Mouse (Mus musculus): ENCODE results near the gene Lrrc34. TPM values are rescaled to one million over a fixed set of nuclear protein-coding genes. Genes with fewer than 3 reads are reported as not detected.

Gene Lrrc34
- total RNA-seq, 1 experiment = 5.6 TPM

GRCm38 (mm10) chr3:30608999-30609398 lies 38.7 kb downstream of the Lrrc34 start:
- H3K4me3 ChIP-seq (ENCODE audit: insufficient read depth in 1 of 2, low read depth in 1 of 2, low read length in 2 of 2, poor library complexity in 1 of 2, severe bottlenecking in 1 of 2) = no peak overlapping the region
- H3K9ac ChIP-seq (ENCODE audit: insufficient read depth, low read depth, low read length, poor library complexity, severe bottlenecking) = no peak overlapping the region
- no peak overlapping the region for H3K27ac ChIP-seq (ENCODE audit: insufficient read depth, low read depth, low read length, poor library complexity, severe bottlenecking)
- no peak for TF ChIP-seq ZNF384 (IDR thresholded peaks at IDR 0.05; ENCODE audit: low read depth, low read length)
- no peak for TF ChIP-seq CHD2 (IDR thresholded peaks at IDR 0.05; ENCODE audit: low read depth, low read length)
- no peak for TF ChIP-seq HCFC1 (IDR thresholded peaks at IDR 0.05; ENCODE audit: borderline replicate concordance, insufficient read depth, low read length)
- no peak for TF ChIP-seq ZC3H11A (IDR thresholded peaks at IDR 0.05; ENCODE audit: borderline replicate concordance, low read depth, low read length)
- TF ChIP-seq MAFK (IDR thresholded peaks at IDR 0.05; ENCODE audit: insufficient read depth, low read depth, low read length) = no peak
- H3K9me3 ChIP-seq (ENCODE audit: control insufficient read depth, insufficient read depth, low read depth, low read length) = no peaks in the 10 kb centered on the region
- in situ Hi-C loops (cut with MboI; ENCODE audit: low sequenced_read_pairs in 2 of 2, unreplicated experiment in 2 of 2) = no loop called here
- H3K4me1 ChIP-seq (ENCODE audit: control insufficient read depth in 2 of 2, insufficient read depth in 2 of 2, low read length in 2 of 2, poor library complexity in 1 of 2) = peaks cover 0 to 10% of the 10 kb centered on the region in 2 experiments; a peak in 1 of 4 replicates
- DNase-seq (ENCODE audit: low read depth, low spot score) = no peak
- H3K36me3 ChIP-seq (ENCODE audit: control insufficient read depth, insufficient read depth, low read length, poor library complexity, severe bottlenecking) = peaks cover 35% of the 10 kb centered on the region

DNA sequence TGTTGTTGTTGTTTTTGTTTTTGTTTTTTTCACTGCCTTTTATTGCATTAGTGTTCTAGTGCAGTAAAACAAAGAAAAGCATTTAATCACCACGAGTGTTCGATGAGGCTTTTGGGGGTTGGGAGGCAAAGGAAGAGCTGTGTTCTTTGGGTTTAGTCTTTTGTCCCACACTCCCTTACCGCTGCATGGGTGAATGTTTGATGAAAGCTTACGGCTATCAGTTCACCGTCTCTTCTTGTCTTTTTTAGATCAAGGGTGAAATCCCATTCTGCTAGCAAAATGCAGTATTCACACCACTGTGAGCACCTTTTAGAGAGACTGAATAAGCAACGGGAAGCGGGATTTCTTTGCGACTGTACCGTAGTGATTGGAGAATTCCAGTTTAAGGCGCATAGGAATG lies 44.4 kb downstream of the Lrrc34 start:
- Histone ChIP-seq H3K9ac (ENCODE audit: insufficient read depth, low read depth, low read length, poor library complexity, severe bottlenecking) (peak overlapping the region; percentile 50; the same call in 1 of the 2 replicates), H3K9me3 (ENCODE audit: control insufficient read depth, insufficient read depth, low read depth, low read length) (no peaks in the 10 kb centered on the region), H3K36me3 (ENCODE audit: control insufficient read depth, insufficient read depth, low read length, poor library complexity, severe bottlenecking) (peaks cover 13% of the 10 kb centered on the region; the same call in 1 of the 2 replicates), H3K4me3 (ENCODE audit: insufficient read depth in 1 of 2, low read depth in 1 of 2, low read length in 2 of 2, poor library complexity in 1 of 2, severe bottlenecking in 1 of 2) (peak overlapping the region; percentile 91 to 97), H3K27ac (ENCODE audit: insufficient read depth, low read depth, low read length, poor library complexity, severe bottlenecking) (no peak overlapping the region), H3K4me1 (ENCODE audit: control insufficient read depth in 2 of 2, insufficient read depth in 2 of 2, low read length in 2 of 2, poor library complexity in 1 of 2) (peaks cover 0 to 5% of the 10 kb centered on the region in 2 experiments; a peak in 1 of 4 replicates)
- no peak for DNase-seq (ENCODE audit: low read depth, low spot score)
- in situ Hi-C loops (cut with MboI; ENCODE audit: low sequenced_read_pairs in 2 of 2, unreplicated experiment in 2 of 2) = no loop called here
- TF ChIP-seq MAFK (IDR thresholded peaks at IDR 0.05; ENCODE audit: insufficient read depth, low read depth, low read length) (no peak), CHD2 (IDR thresholded peaks at IDR 0.05; ENCODE audit: low read depth, low read length) (no peak)

GRCm38 (mm10) chr3:30602740-30603098 lies 45.0 kb downstream of the Lrrc34 start:
- H3K27ac ChIP-seq (ENCODE audit: insufficient read depth, low read depth, low read length, poor library complexity, severe bottlenecking) = peak overlapping the region; percentile 89
- H3K9ac ChIP-seq (ENCODE audit: insufficient read depth, low read depth, low read length, poor library complexity, severe bottlenecking) = peak overlapping the region; percentile 96
- in situ Hi-C loops (cut with MboI; ENCODE audit: low sequenced_read_pairs in 2 of 2, unreplicated experiment in 2 of 2) = no loop called here
- no peak for DNase-seq (ENCODE audit: low read depth, low spot score)
- H3K9me3 ChIP-seq (ENCODE audit: control insufficient read depth, insufficient read depth, low read depth, low read length) = no peaks in the 10 kb centered on the region
- H3K4me1 ChIP-seq (ENCODE audit: control insufficient read depth in 2 of 2, insufficient read depth in 2 of 2, low read length in 2 of 2, poor library complexity in 1 of 2) = peaks cover 0 to 5% of the 10 kb centered on the region in 2 experiments; a peak in 1 of 4 replicates
- peak overlapping the region; percentile 91 to 97 for H3K4me3 ChIP-seq (ENCODE audit: insufficient read depth in 1 of 2, low read depth in 1 of 2, low read length in 2 of 2, poor library complexity in 1 of 2, severe bottlenecking in 1 of 2)
- TF ChIP-seq ZC3H11A (IDR thresholded peaks at IDR 0.05; ENCODE audit: borderline replicate concordance, low read depth, low read length) (0 out of 2 replicates have a peak, but pooled peaks have one; percentile 1), CHD2 (IDR thresholded peaks at IDR 0.05; ENCODE audit: low read depth, low read length) (no peak), ZNF384 (IDR thresholded peaks at IDR 0.05; ENCODE audit: low read depth, low read length) (no peak), HCFC1 (IDR thresholded peaks at IDR 0.05; ENCODE audit: borderline replicate concordance, insufficient read depth, low read length) (no peak)
- peaks cover 11% of the 10 kb centered on the region; the same call in 1 of the 2 replicates for H3K36me3 ChIP-seq (ENCODE audit: control insufficient read depth, insufficient read depth, low read length, poor library complexity, severe bottlenecking)

GRCm38 (mm10) chr3:30602065-30602739 lies 45.5 kb downstream of the Lrrc34 start, which contains the start of gene Mynn:
Gene Mynn (plus strand): TSS chr3:30602065.
- DNase-seq (ENCODE audit: low read depth, low spot score) = peak; percentile 95
- in situ Hi-C loops (cut with MboI; ENCODE audit: low sequenced_read_pairs in 2 of 2, unreplicated experiment in 2 of 2) = no loop called here
- Histone ChIP-seq H3K36me3 (ENCODE audit: control insufficient read depth, insufficient read depth, low read length, poor library complexity, severe bottlenecking) (peaks cover 7% of the 10 kb centered on the region; the same call in 1 of the 2 replicates), H3K9me3 (ENCODE audit: control insufficient read depth, insufficient read depth, low read depth, low read length) (no peaks in the 10 kb centered on the region), H3K4me1 (ENCODE audit: control insufficient read depth in 2 of 2, insufficient read depth in 2 of 2, low read length in 2 of 2, poor library complexity in 1 of 2) (peaks cover 0 to 3% of the 10 kb centered on the region in 2 experiments; a peak in 1 of 4 replicates), H3K4me3 (ENCODE audit: insufficient read depth in 1 of 2, low read depth in 1 of 2, low read length in 2 of 2, poor library complexity in 1 of 2, severe bottlenecking in 1 of 2) (peak within 1 kb of the TSS; percentile 91 to 97), H3K27ac (ENCODE audit: insufficient read depth, low read depth, low read length, poor library complexity, severe bottlenecking) (peak within 1 kb of the TSS; percentile 89), H3K9ac (ENCODE audit: insufficient read depth, low read depth, low read length, poor library complexity, severe bottlenecking) (peak within 1 kb of the TSS; percentile 96)
- TF ChIP-seq HCFC1 (IDR thresholded peaks at IDR 0.05; ENCODE audit: borderline replicate concordance, insufficient read depth, low read length) (peak; percentile 97), MAFK (IDR thresholded peaks at IDR 0.05; ENCODE audit: insufficient read depth, low read depth, low read length) (no peak)
